Mouse (Mus musculus) CH12.LX (cell line): ENCODE measurements at regions not wholly inside any gene's neighbourhood (a gene's known extent, or its start where the extent isn't known, plus 50 kb on each side); places are given as distances from the start of the nearest gene placed in this dataset.

Experiments
- CTCF ChIP-seq, 2 experiments: IDR thresholded peaks in 1 of 2; conservative IDR thresholded peaks in 1 of 2; 2 replicates each; pipeline ENCODE4 v1.5.1; 2011 to 2012; ENCODE audit warnings: low read depth in 2 of 2, low read length in 2 of 2, improper control_type of control experiment in 1 of 2, inconsistent platforms in 1 of 2, mild to moderate bottlenecking in 1 of 2, moderate library complexity in 1 of 2
- ELF1 ChIP-seq: IDR thresholded peaks from 2 replicates; pipeline ENCODE4 v1.6.1; 2014; ENCODE audit warnings: low read depth, mild to moderate bottlenecking, inconsistent platforms, low read length, improper control_type of control experiment
- EP300 ChIP-seq: IDR thresholded peaks from 2 replicates; pipeline ENCODE4 v1.6.1; 2011; ENCODE audit warnings: low read length, improper control_type of control experiment
- GABPA ChIP-seq: IDR thresholded peaks from 2 replicates; pipeline ENCODE4 v1.6.1; 2012; ENCODE audit warnings: low read depth, low read length, improper control_type of control experiment, inconsistent platforms; ENCODE audit not compliant: insufficient replicate concordance
- JUND ChIP-seq: conservative IDR thresholded peaks from 2 replicates; pipeline ENCODE4 v1.6.1; 2011; ENCODE audit warnings: low read depth, low read length, improper control_type of control experiment
- KAT2A ChIP-seq: IDR thresholded peaks from 2 replicates; pipeline ENCODE4 v1.6.1; 2012; ENCODE audit warnings: low read length, improper control_type of control experiment, inconsistent platforms; ENCODE audit not compliant: insufficient replicate concordance
- MAZ ChIP-seq: IDR thresholded peaks from 2 replicates; pipeline ENCODE4 v1.6.1; 2012; ENCODE audit warnings: low read depth, mild to moderate bottlenecking, inconsistent platforms, low read length, improper control_type of control experiment, moderate library complexity
- MYC ChIP-seq: IDR thresholded peaks from 2 replicates; pipeline ENCODE4 v1.6.1; 2011; ENCODE audit warnings: low read depth, mild to moderate bottlenecking, improper control_type of control experiment, low read length
- POLR2A ChIP-seq: IDR thresholded peaks from 2 replicates; pipeline ENCODE4 v1.6.1; 2011; ENCODE audit warnings: low read depth, mild to moderate bottlenecking, improper control_type of control experiment, low read length
- POLR2AphosphoS2 ChIP-seq: IDR thresholded peaks from 2 replicates; pipeline ENCODE4 v1.6.1; 2011; ENCODE audit warnings: low read depth, low read length, improper control_type of control experiment
- RAD21 ChIP-seq: IDR thresholded peaks from 2 replicates; pipeline ENCODE4 v1.6.1; 2011; ENCODE audit warnings: low read depth, mild to moderate bottlenecking, low read length, improper control_type of control experiment, moderate library complexity
- SMC3 ChIP-seq: IDR thresholded peaks from 2 replicates; pipeline ENCODE4 v1.6.1; 2011; ENCODE audit warnings: low read depth, low read length, improper control_type of control experiment
- TCF12 ChIP-seq: IDR thresholded peaks from 2 replicates; pipeline ENCODE4 v1.6.1; 2014; ENCODE audit warnings: low read depth, mild to moderate bottlenecking, inconsistent platforms, low read length, improper control_type of control experiment
- UBTF ChIP-seq: IDR thresholded peaks from 2 replicates; pipeline ENCODE4 v1.6.1; 2012; ENCODE audit warnings: low read depth, mild to moderate bottlenecking, inconsistent platforms, low read length, improper control_type of control experiment, moderate library complexity

GRCm38 (mm10) chr11:6993731-6994130 is 69.6 kb upstream of the Adcy1 start:
- TF ChIP-seq ELF1 (no peak), CTCF (conservative IDR thresholded peaks at IDR 0.05 in 1 of 2, IDR thresholded peaks at IDR 0.05 in 1 of 2; ENCODE audit: low read depth in 2 of 2, low read length in 2 of 2) (no peak), SMC3 (no peak), POLR2A (no peak), EP300 (no peak), MYC (no peak), JUND (no peak), POLR2AphosphoS2 (no peak), RAD21 (no peak), UBTF (no peak), MAZ (no peak), TCF12 (no peak), KAT2A (no peak), GABPA (no peak)
